Mouse (Mus musculus): ENCODE measurements around the gene Aipl1.

Gene Aipl1

GRCm38 (mm10) chr11:72050895-72051858, 13.9 kb upstream of the Aipl1 start:
- DNase-seq (ENCODE audit: extremely low spot score, low read depth, low spot score) = no peak

- DNase-seq (ENCODE audit: extremely low spot score, low read depth, low spot score) = no peak
These were observed 13.0 kb upstream of the Aipl1 start for GRCm38 (mm10) chr11:72050168-72050894.

DNA sequence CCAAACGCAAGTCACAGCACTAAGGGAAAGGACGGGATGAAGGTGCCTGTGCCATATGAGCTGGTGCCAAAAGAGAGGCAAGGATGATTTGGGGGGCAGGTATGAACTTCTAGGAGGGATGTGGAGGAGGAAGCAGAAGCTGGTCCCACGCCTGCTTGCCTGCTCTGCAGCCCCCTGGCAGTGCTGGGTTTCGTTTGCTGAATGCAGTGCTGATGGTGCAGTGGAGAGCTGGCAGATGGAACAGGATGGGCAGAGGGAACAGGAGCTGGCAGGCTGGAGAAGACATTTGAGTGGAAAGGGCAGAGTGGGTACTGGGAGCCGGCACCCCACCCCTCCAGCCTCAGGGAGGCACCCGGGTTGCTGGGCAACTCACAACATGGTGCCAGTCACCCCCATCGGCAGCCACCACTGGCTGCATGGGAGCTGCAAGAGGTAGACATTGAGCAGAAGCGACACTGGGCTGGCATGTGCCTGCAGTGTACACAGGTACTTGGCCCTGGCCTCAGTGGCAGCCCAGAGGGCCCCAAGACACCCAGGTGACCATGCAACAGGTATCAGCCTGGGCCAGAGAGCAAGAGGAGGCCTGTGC, 12.0 kb upstream of the Aipl1 start:
- DNase-seq (ENCODE audit: extremely low spot score, low read depth, low spot score) = no peak

GRCm38 (mm10) chr11:72048730-72049129, 11.4 kb upstream of the Aipl1 start:
- no peak for DNase-seq (ENCODE audit: extremely low spot score, low read depth, low spot score)

- no peak for DNase-seq (ENCODE audit: extremely low spot score, low read depth, low spot score)
These were observed 6.9 kb upstream of the Aipl1 start for GRCm38 (mm10) chr11:72044231-72044630.

- DNase-seq (ENCODE audit: extremely low spot score, low read depth, low spot score) = no peak
These were observed 5.3 kb upstream of the Aipl1 start for GRCm38 (mm10) chr11:72042631-72043030.

GRCm38 (mm10) chr11:72041768-72042607, 4.7 kb upstream of the Aipl1 start, which contains the start of gene Pimreg:
TSS of gene Pimreg (plus strand) at chr11:72042032.
- no peak for DNase-seq (ENCODE audit: extremely low spot score, low read depth, low spot score)

DNA sequence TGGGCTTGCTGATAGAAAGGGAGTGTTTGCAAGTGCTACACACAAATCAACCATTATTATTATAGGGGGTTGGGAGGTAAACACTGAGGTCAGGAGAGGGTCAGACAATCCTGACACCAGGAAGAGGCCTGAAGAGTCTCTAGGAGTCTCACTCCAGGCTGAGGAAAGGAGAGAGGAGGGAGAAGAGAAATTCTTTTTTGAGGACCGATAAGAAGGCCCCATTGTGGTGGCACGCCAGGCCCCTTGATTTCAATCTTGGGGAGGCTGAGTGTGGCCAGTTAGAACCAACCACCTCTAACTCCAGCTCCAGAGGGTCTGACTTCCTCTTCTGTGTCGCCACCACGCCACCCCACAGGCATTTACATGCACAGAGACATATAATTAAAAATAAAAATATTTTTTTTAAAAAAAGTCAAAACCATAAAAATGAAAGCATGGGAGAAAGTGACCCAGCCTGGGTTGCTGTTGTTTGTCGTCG, 4.0 kb upstream of the Aipl1 start:
- DNase-seq (ENCODE audit: extremely low spot score, low read depth, low spot score) = no peak

DNA sequence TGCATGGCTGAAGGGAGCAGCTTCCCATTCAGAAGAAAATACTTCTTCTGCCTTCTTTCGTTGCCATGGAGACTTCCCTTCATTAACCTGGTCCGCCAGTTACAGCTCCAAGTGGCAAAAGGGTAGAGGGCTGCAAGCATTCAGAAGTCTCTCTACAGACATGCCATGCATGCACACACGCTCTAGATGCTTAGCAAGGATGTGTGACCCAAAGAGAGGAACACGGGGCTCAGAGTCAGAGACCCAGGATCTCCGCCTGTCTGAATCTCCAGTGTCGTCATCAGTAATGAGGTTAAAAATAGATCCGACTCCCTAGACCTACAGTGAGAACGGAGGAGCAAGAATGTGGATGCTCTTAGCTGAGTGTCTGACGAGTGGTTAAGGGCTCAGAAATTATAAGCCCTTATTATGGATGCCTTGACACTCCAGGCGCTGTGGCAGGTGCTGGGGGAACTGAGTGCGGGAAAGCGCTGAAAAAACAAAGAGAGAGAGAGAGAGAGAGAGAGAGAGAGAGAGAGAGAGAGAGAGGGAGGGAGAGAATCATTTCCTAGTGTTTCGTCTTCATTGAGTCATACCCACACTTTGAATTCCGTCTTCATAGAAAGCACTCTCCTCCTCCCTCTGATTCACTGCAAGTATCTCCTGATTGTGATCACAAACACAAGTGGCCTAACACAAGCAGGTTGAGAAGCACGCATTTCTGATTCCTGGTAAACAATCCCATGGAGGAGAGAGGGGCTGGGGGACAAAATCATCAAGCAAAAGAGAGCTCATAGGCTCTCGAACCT, 2.5 kb upstream of the Aipl1 start:
- DNase-seq (ENCODE audit: extremely low spot score, low read depth, low spot score) = no peak

DNA sequence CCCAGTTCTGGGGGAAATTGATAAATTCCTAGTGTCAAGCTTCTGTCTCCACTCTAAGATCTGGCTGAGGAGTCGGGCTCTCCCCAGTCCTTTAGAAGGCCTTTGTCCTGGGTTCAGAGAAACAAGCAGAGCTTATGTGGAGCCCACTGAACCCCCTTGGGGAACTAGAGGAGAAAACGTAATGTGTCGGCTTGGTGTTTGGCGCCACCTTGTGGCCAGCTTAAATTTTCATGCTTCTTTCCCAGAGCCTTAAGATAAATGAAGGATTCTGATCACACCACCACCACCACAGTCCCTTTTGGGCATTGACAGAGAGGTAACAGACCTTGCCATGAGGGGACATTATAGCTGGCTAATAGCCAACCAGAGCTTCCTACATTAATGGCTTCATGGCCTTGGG, 687 bp upstream of the Aipl1 start:
- peak; percentile 79 for DNase-seq (ENCODE audit: extremely low spot score, low read depth, low spot score)

- no peak for DNase-seq (ENCODE audit: extremely low spot score, low read depth, low spot score)
These were observed 4.7 kb downstream of the Aipl1 start for GRCm38 (mm10) chr11:72032589-72032988.

GRCm38 (mm10) chr11:72032091-72032490, 5.2 kb downstream of the Aipl1 start:
- DNase-seq (ENCODE audit: extremely low spot score, low read depth, low spot score) = no peak

- DNase-seq (ENCODE audit: extremely low spot score, low read depth, low spot score) = no peak
These were observed 6.0 kb downstream of the Aipl1 start for GRCm38 (mm10) chr11:72031353-72031752.

DNA sequence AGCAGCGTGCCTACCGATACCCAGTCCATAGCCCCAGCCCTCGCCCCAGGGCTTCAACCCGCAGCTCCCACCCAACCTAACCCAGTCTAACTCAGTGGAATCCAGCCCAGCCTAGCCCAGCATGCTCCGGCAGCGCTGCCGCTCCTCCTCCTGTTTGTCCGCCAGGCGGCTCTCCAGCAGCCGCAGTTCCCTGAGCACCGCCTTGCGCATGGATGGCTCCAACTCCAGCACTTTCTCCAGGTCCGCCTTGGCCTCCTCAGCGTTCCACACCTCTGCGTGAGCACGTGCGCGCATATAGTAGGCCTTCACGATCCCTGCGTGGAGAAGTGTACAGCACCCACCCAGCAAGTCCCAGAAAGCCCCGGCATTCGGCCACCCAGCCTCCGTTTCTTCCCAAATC, 8.2 kb downstream of the Aipl1 start:
- no peak for DNase-seq (ENCODE audit: extremely low spot score, low read depth, low spot score)

DNA sequence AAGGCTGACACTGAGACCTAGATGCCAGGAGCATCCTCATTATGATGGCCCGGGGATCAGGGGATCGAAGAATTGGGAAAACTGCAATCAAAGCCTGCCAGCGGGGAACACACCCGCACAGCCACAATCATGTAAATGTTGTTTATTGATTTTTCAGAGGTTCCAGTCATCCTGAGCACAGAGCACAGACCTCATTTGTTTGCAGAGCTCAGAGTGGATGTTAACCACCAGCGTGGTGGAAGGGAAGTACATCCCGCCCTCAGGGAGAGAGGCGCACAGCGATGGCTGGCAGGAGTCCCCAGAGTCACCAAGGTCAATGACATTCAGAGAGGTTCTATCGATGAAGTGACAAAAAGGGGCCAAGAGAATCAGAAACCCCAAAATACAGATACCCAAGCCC, 9.5 kb downstream of the Aipl1 start:
- no peak for DNase-seq (ENCODE audit: extremely low spot score, low read depth, low spot score)

DNA sequence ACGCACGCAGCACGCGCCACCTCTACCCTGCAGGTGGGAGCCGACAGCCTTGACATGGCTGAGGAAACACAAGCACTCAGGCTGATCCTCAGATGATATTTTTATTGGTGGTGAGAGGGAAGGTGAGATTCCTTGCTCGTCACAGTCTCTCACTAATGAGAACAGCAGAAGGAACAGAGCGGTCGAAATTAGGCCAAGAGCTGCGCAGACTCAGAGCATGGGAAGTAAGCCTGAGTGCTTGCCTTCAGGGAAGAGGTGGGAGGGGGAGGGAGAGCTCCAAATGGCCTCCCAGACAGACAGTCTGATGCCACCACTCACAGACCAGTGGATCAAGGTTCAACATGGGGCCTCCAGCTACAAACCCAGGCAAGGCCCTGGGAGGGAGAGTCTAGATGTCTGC, 10.8 kb downstream of the Aipl1 start:
- DNase-seq (ENCODE audit: extremely low spot score, low read depth, low spot score) = no peak

GRCm38 (mm10) chr11:72025843-72026242, 11.5 kb downstream of the Aipl1 start:
- no peak for DNase-seq (ENCODE audit: extremely low spot score, low read depth, low spot score)

- DNase-seq (ENCODE audit: extremely low spot score, low read depth, low spot score) = peak; percentile 41
These were observed 13.0 kb downstream of the Aipl1 start for GRCm38 (mm10) chr11:72024193-72024781.

- DNase-seq (ENCODE audit: extremely low spot score, low read depth, low spot score) = no peak
These were observed 13.7 kb downstream of the Aipl1 start for GRCm38 (mm10) chr11:72023581-72023980.

All from hindlimb bud, embryonic 11.5 days (tissue).